In the genomic region with DNA sequence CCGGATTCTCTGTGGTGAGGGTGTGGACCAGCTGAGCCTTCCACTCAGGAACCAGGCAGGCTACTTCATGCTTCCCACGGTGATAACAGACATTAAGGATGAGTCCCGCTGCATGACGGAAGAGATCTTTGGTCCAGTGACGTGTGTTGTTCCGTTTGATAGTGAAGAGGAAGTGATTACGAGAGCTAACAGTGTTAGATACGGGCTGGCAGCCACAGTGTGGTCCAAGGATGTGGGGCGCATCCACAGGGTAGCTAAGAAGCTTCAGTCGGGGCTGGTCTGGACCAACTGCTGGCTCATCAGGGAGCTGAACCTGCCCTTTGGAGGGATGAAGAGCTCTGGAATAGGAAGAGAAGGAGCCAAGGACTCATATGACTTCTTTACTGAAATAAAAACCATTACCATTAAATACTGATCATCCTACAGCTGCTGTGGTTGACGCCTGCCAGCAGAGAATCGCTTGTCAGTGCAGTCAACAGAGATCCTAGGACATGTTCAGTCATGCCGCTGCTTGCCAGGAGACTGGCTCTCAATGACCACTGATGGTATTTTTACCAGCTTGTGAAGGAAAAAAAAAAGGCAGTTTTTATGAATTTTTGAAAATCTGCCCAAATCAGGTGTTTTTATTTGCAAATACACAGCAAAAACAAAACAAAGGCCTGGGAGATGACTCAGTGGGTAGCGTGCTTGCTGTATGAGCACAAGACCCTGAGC, we compare ENCODE assay signal across 1 mouse cellular context.
TF ChIP-seq lines count a peak whose summit lies in the region.

No protein-coding gene starts in this region.

TF ChIP-seq in MEL, 35 proteins besides CTCF, POLR2A, EP300 and RAD21 (continued from another document):
- TF ChIP-seq ELF1 (IDR thresholded peaks at IDR 0.05; ENCODE audit: low read depth, low read length) (0 out of 2 replicates have a peak, but pooled peaks have one; percentile 19), GATA1 (IDR thresholded peaks at IDR 0.05; ENCODE audit: low read depth, low read length) (peak; percentile 88), CHD1 (IDR thresholded peaks at IDR 0.05; ENCODE audit: low read depth, low read length) (no peak), SIN3A (IDR thresholded peaks at IDR 0.05; ENCODE audit: low read length) (no peak; the same call in 1 of the 2 replicates), MAX (IDR thresholded peaks at IDR 0.05; ENCODE audit: low read length) (no peak), ETS1 (IDR thresholded peaks at IDR 0.05; ENCODE audit: low read depth, low read length) (peak; percentile 89), ZC3H11A (IDR thresholded peaks at IDR 0.05; ENCODE audit: low read depth, low read length) (0 out of 2 replicates have a peak, but pooled peaks have one; percentile 16), MEF2A (IDR thresholded peaks at IDR 0.05; ENCODE audit: extremely low read depth, insufficient replicate concordance, low read depth, low read length, poor library complexity, severe bottlenecking) (no peak), RCOR1 (IDR thresholded peaks at IDR 0.05; ENCODE audit: low read depth, low read length) (peak; percentile 79; the same call in 1 of the 2 replicates), ZNF384 (IDR thresholded peaks at IDR 0.05; ENCODE audit: low read depth, low read length) (no peak), TCF12 (IDR thresholded peaks at IDR 0.05; ENCODE audit: low read depth, low read length) (peak; percentile 83), MAZ (IDR thresholded peaks at IDR 0.05; ENCODE audit: low read depth, low read length) (no peak)
